Mouse (Mus musculus) retina, postnatal 7 days (tissue): ENCODE measurements around the gene 1700013H16Rik.
A peak's percentile ranks its signal among the peaks of the same experiment; 100 is the strongest.
"Not testable (repeated sequence)": the region's sequence is repeated elsewhere in the genome, so short reads cannot be mapped to it uniquely, and the experiment has no call there.

Experiments
- DNase-seq: peaks from one replicate; pipeline ENCODE4 v3.0.0-alpha.2; 2012; ENCODE audit warnings: low read depth, low spot score

Gene 1700013H16Rik

DNA sequence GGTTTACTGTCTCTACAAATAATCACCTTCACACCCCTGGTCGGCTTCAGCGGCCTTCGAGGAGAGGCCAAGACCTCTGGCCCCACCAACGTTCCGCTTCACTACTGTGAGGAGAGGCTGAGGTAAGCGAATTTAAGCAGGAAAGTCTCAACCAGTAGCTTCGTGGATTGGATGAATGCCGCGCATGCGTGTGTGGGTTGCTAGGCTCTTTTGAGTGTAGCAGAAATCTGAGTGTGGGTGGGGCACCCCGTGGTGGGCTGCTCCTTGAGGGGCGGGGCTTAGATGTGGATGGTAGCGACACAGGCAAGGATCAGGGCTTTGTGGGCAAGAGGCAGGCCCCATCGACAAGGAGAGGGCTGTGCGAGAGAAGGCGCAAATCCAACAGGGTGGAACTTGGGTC is at the start of gene 1700013H16Rik:
TSS of gene 1700013H16Rik (minus strand) at position 96 of the 400 bp plus-strand sequence.
- no peak for DNase-seq

DNA sequence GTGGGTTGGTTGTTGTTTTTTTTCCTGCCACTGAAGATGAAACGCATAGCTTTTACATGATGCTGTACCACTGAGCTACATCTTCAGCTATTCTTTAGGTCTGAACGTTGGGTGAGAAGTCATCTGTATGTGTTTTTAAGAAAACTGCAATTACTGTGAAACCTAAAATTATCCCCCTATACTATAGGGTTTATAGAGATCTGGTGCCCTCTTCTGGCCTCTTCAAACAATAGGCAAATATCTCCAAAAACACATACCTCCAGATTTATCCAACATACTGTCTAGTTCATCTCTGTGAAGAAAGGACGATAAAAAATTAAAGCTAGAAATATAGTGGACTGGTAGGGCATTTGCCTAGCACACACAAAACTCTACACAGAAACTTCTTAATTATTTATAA is 41.4 kb upstream of the 1700013H16Rik start:
- peak; percentile 6 for DNase-seq

DNA sequence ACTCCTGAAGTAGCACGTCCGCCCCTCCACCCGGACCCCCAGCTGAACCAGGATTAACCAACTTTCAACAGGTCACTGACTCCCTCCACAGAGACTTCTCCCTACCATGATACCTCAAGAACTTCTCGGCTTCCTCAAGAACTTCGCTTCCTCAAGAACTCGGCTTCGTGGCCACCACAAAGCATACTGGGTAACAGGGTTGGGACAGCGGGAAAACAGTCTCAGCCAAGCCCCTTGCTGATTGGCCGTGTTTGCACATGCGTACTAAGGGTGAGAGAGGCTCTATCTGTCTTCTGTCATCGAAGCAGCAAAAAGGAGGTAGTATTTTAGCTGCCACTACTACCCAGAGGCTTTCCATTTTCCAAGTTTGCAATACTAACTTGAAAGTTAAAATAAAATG is 39.9 kb upstream of the 1700013H16Rik start, which contains the start of gene Xlr:
TSS of gene Xlr (minus strand) at position 188 of the 400 bp plus-strand sequence.
- DNase-seq: not testable (repeated sequence)

DNA sequence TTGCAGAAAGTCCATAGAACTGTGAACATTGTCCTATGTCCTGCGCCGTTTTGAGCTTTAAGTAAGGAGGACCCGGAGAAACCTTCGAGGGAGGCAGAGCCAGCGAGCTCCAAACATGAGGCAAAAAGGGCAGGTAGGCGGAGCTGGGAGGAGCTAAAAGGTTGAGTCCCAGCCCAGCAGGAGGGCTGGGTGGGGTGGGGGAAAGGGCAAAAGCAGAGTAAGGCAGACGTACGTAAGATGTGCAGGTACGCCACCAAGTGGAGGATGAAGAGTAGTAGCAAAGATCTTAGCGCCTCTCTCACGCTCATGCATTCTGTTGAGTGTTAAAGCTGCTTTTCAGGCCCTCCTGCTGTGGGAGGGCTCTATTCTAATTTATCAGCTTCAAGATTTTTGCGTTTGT is 18.6 kb upstream of the 1700013H16Rik start, which contains the start of gene Zfp36l3:
TSS of gene Zfp36l3 (minus strand) at position 119 of the 400 bp plus-strand sequence.
- DNase-seq: no peak

DNA sequence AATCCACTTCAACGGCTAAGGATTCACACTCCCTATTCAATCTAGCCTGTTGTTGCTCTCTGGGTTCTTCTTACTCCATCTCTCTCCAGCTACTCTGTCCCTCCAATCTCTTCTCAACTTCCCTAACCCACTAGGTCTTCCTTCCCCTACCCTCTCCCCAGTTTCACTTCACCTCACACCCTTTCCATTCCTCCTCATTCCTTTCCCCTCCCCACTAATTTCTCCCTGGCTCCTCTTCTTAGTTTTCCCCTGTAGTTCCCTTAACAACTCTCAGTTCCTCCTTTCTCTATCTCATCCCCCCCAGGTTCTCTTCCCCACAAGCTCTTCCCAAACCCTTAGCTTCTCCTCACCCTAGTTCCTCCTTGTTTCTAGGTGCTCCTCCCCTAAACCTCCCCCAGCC is 4.8 kb downstream of the 1700013H16Rik start:
- no peak for DNase-seq

DNA sequence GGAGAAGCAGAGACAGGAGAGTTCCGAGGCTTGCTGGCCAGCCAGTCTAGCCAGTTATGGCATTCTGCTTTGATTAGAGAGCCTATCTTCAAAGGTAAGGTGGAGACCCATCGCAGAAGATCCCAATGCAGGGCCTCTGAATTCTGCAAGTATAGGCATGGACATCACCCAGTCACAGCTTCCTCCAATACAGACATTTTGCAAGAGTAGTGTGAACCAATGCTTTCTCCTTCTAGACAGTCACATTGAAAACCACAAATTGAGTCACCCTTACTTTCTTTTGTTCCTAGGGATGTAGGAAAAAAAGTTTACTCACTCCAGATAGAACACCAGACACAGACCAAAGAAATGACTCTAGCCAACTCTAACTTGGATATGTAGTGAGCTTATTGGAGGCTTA is 28.7 kb downstream of the 1700013H16Rik start:
- DNase-seq: no peak

DNA sequence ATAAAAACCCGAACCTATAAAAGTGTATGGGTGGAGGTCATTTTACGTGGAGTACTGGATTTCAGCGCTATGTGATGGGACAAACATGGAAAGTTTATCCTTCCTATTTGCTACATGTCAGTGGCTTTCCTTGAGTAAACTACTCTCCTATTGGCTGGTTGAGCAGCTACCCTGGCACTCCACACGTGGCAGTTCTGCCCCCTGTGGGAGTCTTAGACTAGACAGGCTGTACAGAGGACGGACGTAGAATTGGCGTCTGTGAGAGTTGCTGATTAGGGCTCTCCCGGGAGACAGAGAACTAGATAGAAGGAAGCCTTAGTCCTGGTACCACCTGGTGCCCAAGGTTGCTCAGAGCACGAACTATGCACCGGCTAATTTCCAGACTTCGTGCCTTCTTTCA is 33.0 kb downstream of the 1700013H16Rik start, which contains the start of gene 4930502E18Rik:
TSS of gene 4930502E18Rik (plus strand) at position 231 of the 400 bp plus-strand sequence.
- no peak for DNase-seq

DNA sequence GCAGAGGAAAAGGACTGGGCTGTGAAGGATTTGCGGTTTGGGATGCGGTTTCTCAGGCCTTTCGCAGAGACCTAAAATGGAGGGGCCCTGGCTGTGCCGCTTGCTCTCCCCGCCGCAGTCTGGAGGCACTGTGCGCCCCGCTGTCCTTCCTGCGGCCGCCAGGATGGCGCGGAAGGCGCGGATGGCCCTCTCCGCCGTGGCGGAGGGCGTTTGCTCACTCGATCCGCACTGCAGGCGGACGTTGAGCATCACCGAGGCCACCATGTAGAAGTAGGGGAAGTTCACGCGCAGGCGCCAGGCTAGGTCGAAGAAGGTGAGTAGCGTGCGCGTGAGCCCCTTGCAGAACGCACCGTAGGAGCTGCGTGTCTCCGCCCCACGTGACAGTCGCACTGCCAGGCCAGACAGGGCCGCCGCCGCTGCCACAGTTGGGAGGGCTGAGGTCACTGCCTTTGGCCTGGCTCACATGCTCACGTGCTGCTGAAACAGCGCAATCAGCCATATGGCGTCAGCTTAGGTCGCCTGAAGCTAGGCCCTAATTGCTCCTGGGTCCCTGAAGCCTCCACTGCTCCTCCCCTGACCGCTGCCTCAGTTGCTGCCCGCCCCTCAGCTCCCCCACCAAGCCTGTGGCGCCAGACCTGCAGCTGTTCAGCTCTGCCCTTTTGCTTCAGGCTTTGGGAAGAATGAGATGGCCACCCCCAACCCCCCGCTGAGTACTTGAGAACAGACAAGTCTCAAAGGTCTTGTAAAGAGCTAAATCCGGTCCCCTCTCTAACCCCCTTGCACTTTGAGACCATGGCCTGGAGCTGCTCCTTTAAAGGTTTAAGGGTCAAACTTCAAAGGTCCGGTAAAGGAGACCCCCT is 41.1 kb downstream of the 1700013H16Rik start:
- no peak for DNase-seq

DNA sequence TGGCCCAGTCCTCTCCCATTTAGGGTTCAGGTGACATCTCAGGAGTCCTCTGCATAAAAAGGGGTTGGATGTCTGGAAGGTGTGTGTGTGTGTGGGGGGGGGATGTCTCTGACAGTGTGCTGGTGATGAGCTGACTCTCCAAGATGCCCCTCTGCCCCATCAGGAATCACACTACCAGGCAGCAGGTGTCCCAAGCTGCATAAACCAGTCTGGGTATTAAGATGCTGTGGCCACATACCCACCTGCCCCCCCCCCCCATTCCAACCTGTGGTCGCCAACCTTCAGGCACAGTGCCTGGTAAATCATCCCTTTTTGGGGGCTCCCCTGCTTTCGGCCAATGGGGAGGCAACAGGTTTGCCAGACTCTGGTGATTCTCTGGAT is 41.7 kb downstream of the 1700013H16Rik start:
- DNase-seq: no peak

DNA sequence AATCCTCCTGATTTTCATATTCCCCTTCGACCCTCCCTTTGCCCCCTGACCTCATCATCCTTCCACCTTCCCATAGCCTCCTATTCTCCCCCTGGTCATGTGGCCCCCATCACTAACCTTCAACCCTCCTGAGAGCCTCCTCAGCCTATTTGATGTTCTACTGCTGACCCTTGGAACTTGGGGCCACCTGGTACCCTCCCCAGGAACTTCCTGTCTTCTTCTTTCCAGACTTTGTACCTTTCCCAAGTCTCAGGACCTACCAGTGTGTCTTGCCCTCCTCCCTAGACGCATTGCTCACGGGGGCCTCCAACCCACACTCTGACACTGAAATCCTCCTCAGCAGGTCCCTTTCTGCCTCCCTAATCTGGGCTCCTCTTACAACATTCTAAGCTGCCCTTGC is 55.0 kb downstream of the 1700013H16Rik start:
- DNase-seq: no peak

DNA sequence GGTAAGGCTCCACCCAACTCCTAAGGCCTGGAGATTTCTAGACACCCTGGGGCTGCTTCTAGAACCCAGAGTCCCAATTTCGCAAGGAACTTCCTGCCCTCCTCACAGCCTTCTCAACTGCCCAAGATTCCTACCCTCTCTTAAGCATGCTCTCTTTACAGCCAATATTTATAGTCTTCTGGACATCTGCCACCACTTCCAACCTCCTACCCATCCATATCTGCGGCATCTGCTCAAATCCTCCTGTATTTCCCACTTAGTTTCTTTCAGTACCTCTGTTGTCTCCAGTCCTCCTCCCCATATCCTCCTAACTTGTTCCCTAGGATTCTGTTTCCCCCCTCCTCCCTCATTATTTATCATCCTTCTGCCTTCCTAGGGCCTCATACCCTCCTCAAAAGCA is 58.4 kb downstream of the 1700013H16Rik start:
- no peak for DNase-seq

DNA sequence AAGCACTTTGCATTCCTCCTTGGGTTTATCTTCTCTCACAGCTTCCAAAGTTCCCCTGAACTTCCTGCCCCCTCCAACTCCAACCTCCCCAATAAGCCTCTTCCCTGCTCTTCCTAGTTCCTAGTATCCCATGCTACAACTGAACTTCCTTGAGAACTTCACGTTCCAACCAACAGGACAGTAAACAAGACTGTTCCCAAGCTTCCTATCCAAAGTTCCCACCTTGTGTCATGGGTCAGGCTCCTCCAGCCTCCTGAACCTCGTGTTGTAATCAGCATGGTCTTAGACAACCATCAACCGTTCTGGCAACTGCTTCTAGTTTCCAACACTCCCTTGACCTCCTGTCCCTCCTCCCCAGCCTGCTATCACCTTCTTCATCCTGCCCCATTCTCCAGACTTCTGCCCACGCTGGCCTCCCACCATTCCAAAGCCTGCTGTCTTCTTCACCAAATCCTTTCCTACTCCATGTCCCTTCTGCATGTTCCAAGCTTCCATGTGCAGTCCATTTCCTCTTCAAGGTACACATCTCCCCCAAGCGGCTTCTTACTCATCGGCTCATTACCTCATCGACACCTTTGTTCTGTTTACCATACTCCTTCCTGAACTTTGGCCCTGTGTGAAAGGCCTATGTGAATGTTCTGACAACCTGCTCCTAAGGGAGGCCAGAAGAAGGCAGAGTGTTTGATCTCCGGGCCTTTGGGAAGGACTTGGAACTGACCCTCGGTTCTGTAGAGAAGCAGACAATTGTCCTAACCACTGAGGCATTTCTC is 63.4 kb downstream of the 1700013H16Rik start:
- DNase-seq: no peak

DNA sequence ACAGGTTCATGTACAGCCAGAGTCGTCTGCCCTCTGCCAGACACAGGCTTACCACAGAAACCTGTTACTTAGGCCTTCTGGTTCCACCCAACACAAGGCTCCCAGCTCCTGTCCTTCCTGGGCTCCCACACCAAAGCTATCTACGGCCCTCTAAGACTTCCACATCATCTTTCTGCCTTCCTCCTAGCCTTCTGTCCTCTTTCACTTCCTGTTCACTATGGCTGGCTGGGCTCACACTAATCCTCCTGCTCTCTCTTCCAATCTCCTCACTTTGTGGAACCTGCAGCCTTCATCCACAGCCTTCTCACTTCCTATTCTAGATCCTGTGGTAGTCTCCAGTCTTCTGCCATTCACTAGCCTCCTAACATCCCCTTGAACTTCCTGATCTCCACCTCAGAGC is 64.5 kb downstream of the 1700013H16Rik start:
- no peak for DNase-seq
